Mouse (Mus musculus): ENCODE measurements around the gene Gm37240. TPM values are rescaled to one million over a fixed set of nuclear protein-coding genes. Genes with fewer than 3 reads are reported as not detected.
A peak's percentile ranks its signal among the peaks of the same experiment; 100 is the strongest.

The Gm37240 gene
- polyA plus RNA-seq, 1 experiment from 2014 or later: 14.9 TPM

- Histone ChIP-seq H3K4me2 (peak overlapping the region; percentile 32), H3K27me3 (peaks cover 6% of the 10 kb centered on the region; the same call in 1 of the 2 replicates), H3K9ac (no peak overlapping the region), H3K27ac (peak overlapping the region; percentile 51), H3K4me1 (peaks cover 23% of the 10 kb centered on the region), H3K36me3 (no peaks in the 10 kb centered on the region), H3K9me3 (no peaks in the 10 kb centered on the region), H3K4me3 (no peak overlapping the region)
- 14% methylated on average over 18 of the region's 18 CpGs for WGBS
- ATAC-seq (ENCODE audit: insufficient number of reproducible peaks, low FRiP score, low TSS enrichment, low read depth): peak; percentile 74
Measured at GRCm38 (mm10) chr3:84745537-84746189, 1141.7 kb downstream of the Gm37240 start.

GRCm38 (mm10) chr3:84744707-84745106 lies 1142.6 kb downstream of the Gm37240 start:
- H3K4me3 ChIP-seq: no peak overlapping the region
- H3K4me1 ChIP-seq: peaks cover 26% of the 10 kb centered on the region
- H3K4me2 ChIP-seq: peak overlapping the region; percentile 32
- H3K27me3 ChIP-seq: peaks cover 6% of the 10 kb centered on the region; the same call in 1 of the 2 replicates
- no peak overlapping the region for H3K9ac ChIP-seq
- 47% methylated on average over 13 of the region's 13 CpGs for WGBS
- H3K27ac ChIP-seq: peak overlapping the region; percentile 51
- H3K9me3 ChIP-seq: no peaks in the 10 kb centered on the region
- H3K36me3 ChIP-seq: no peaks in the 10 kb centered on the region
- no peak for ATAC-seq (ENCODE audit: insufficient number of reproducible peaks, low FRiP score, low TSS enrichment, low read depth)

- no peak for ATAC-seq (ENCODE audit: insufficient number of reproducible peaks, low FRiP score, low TSS enrichment, low read depth)
- 12% methylated on average over 10 of the region's 10 CpGs for WGBS
- no peaks in the 10 kb centered on the region for H3K9me3 ChIP-seq
- H3K4me2 ChIP-seq: no peak overlapping the region
- H3K4me1 ChIP-seq: peaks cover 13% of the 10 kb centered on the region
- no peak overlapping the region for H3K4me3 ChIP-seq
- H3K36me3 ChIP-seq: no peaks in the 10 kb centered on the region
- no peak overlapping the region for H3K9ac ChIP-seq
- peaks cover 9% of the 10 kb centered on the region; the same call in 1 of the 2 replicates for H3K27me3 ChIP-seq
- H3K27ac ChIP-seq: no peak overlapping the region
Measured at GRCm38 (mm10) chr3:84740050-84740596, 1147.2 kb downstream of the Gm37240 start.

- H3K4me3 ChIP-seq: no peak overlapping the region
- peaks cover 10% of the 10 kb centered on the region for H3K4me1 ChIP-seq
- no peak overlapping the region for H3K4me2 ChIP-seq
- no peaks in the 10 kb centered on the region for H3K36me3 ChIP-seq
- H3K9ac ChIP-seq: no peak overlapping the region
- H3K27me3 ChIP-seq: peaks cover 16% of the 10 kb centered on the region
- H3K9me3 ChIP-seq: no peaks in the 10 kb centered on the region
- ATAC-seq (ENCODE audit: insufficient number of reproducible peaks, low FRiP score, low TSS enrichment, low read depth): no peak
- WGBS: 53% methylated on average over 3 of the region's 3 CpGs
- no peak overlapping the region for H3K27ac ChIP-seq
Measured at GRCm38 (mm10) chr3:84737137-84737536, 1150.2 kb downstream of the Gm37240 start.

GRCm38 (mm10) chr3:84735716-84736115 lies 1151.6 kb downstream of the Gm37240 start:
- no peaks in the 10 kb centered on the region for H3K9me3 ChIP-seq
- H3K36me3 ChIP-seq: no peaks in the 10 kb centered on the region
- H3K27me3 ChIP-seq: peaks cover 21% of the 10 kb centered on the region
- no peak overlapping the region for H3K9ac ChIP-seq
- H3K4me1 ChIP-seq: peaks cover 22% of the 10 kb centered on the region
- no peak for ATAC-seq (ENCODE audit: insufficient number of reproducible peaks, low FRiP score, low TSS enrichment, low read depth)
- H3K4me2 ChIP-seq: no peak overlapping the region
- WGBS: 37% methylated on average over 10 of the region's 10 CpGs
- no peak overlapping the region for H3K4me3 ChIP-seq
- H3K27ac ChIP-seq: no peak overlapping the region

GRCm38 (mm10) chr3:84732516-84732915 lies 1154.8 kb downstream of the Gm37240 start:
- H3K36me3 ChIP-seq: no peaks in the 10 kb centered on the region
- H3K9ac ChIP-seq: no peak overlapping the region
- peaks cover 19% of the 10 kb centered on the region for H3K4me1 ChIP-seq
- no peaks in the 10 kb centered on the region for H3K9me3 ChIP-seq
- H3K4me2 ChIP-seq: peak overlapping the region; percentile 44; the same call in 1 of the 2 replicates
- peaks cover 22% of the 10 kb centered on the region for H3K27me3 ChIP-seq
- no peak for ATAC-seq (ENCODE audit: insufficient number of reproducible peaks, low FRiP score, low TSS enrichment, low read depth)
- WGBS: 14% methylated on average over 6 of the region's 6 CpGs
- H3K4me3 ChIP-seq: peak overlapping the region; percentile 23
- no peak overlapping the region for H3K27ac ChIP-seq

- peaks cover 19% of the 10 kb centered on the region for H3K4me1 ChIP-seq
- no peak overlapping the region for H3K9ac ChIP-seq
- H3K27me3 ChIP-seq: peaks cover 22% of the 10 kb centered on the region
- ATAC-seq (ENCODE audit: insufficient number of reproducible peaks, low FRiP score, low TSS enrichment, low read depth): no peak
- no peaks in the 10 kb centered on the region for H3K9me3 ChIP-seq
- H3K27ac ChIP-seq: no peak overlapping the region
- H3K4me2 ChIP-seq: peak overlapping the region; percentile 44
- H3K36me3 ChIP-seq: no peaks in the 10 kb centered on the region
- peak overlapping the region; percentile 23 for H3K4me3 ChIP-seq
- 5% methylated on average over 20 of the region's 20 CpGs for WGBS
Measured at GRCm38 (mm10) chr3:84732016-84732502, 1155.3 kb downstream of the Gm37240 start.

- ATAC-seq (ENCODE audit: insufficient number of reproducible peaks, low FRiP score, low TSS enrichment, low read depth): no peak
- Histone ChIP-seq H3K27ac (no peak overlapping the region), H3K4me3 (peak overlapping the region; percentile 23), H3K36me3 (no peaks in the 10 kb centered on the region), H3K27me3 (peaks cover 22% of the 10 kb centered on the region), H3K9ac (no peak overlapping the region), H3K4me1 (peaks cover 19% of the 10 kb centered on the region), H3K9me3 (no peaks in the 10 kb centered on the region), H3K4me2 (peak overlapping the region; percentile 44)
- 11% methylated on average over 9 of the region's 9 CpGs for WGBS
Measured at GRCm38 (mm10) chr3:84731403-84732015, 1155.8 kb downstream of the Gm37240 start.

GRCm38 (mm10) chr3:84731003-84731402 lies 1156.3 kb downstream of the Gm37240 start:
- 47% methylated on average over 5 of the region's 5 CpGs for WGBS
- no peaks in the 10 kb centered on the region for H3K9me3 ChIP-seq
- H3K4me2 ChIP-seq: no peak overlapping the region
- no peak for ATAC-seq (ENCODE audit: insufficient number of reproducible peaks, low FRiP score, low TSS enrichment, low read depth)
- no peak overlapping the region for H3K27ac ChIP-seq
- no peaks in the 10 kb centered on the region for H3K36me3 ChIP-seq
- H3K4me1 ChIP-seq: peaks cover 19% of the 10 kb centered on the region
- H3K27me3 ChIP-seq: peaks cover 22% of the 10 kb centered on the region
- H3K4me3 ChIP-seq: no peak overlapping the region
- no peak overlapping the region for H3K9ac ChIP-seq

GRCm38 (mm10) chr3:84729806-84730205 lies 1157.5 kb downstream of the Gm37240 start:
- no peak overlapping the region for H3K9ac ChIP-seq
- peaks cover 22% of the 10 kb centered on the region for H3K27me3 ChIP-seq
- H3K4me2 ChIP-seq: no peak overlapping the region
- no peak overlapping the region for H3K27ac ChIP-seq
- 79% methylated on average over 6 of the region's 6 CpGs for WGBS
- no peak for ATAC-seq (ENCODE audit: insufficient number of reproducible peaks, low FRiP score, low TSS enrichment, low read depth)
- H3K36me3 ChIP-seq: no peaks in the 10 kb centered on the region
- no peaks in the 10 kb centered on the region for H3K9me3 ChIP-seq
- no peak overlapping the region for H3K4me3 ChIP-seq
- H3K4me1 ChIP-seq: peaks cover 19% of the 10 kb centered on the region

GRCm38 (mm10) chr3:84723996-84724395 lies 1163.3 kb downstream of the Gm37240 start:
- no peak overlapping the region for H3K27ac ChIP-seq
- 75% methylated on average over 5 of the region's 5 CpGs for WGBS
- no peak for ATAC-seq (ENCODE audit: insufficient number of reproducible peaks, low FRiP score, low TSS enrichment, low read depth)
- H3K4me2 ChIP-seq: no peak overlapping the region
- H3K9me3 ChIP-seq: no peaks in the 10 kb centered on the region
- H3K4me3 ChIP-seq: no peak overlapping the region
- no peaks in the 10 kb centered on the region for H3K36me3 ChIP-seq
- H3K4me1 ChIP-seq: no peaks in the 10 kb centered on the region
- no peak overlapping the region for H3K9ac ChIP-seq
- no peaks in the 10 kb centered on the region for H3K27me3 ChIP-seq

- Histone ChIP-seq H3K27ac (no peak overlapping the region), H3K9ac (no peak overlapping the region), H3K36me3 (no peaks in the 10 kb centered on the region), H3K27me3 (no peaks in the 10 kb centered on the region), H3K9me3 (no peaks in the 10 kb centered on the region), H3K4me2 (no peak overlapping the region), H3K4me1 (no peaks in the 10 kb centered on the region), H3K4me3 (no peak overlapping the region)
- ATAC-seq (ENCODE audit: insufficient number of reproducible peaks, low FRiP score, low TSS enrichment, low read depth): no peak
- 93% methylated on average over 4 of the region's 4 CpGs for WGBS
Measured at GRCm38 (mm10) chr3:84722680-84723079, 1164.6 kb downstream of the Gm37240 start.

Measured in limb, embryonic 15.5 days (tissue).